Mouse (Mus musculus): Measurements from ENCODE around the gene Fam120c. TPM values are rescaled to one million over a fixed set of nuclear protein-coding genes. Genes with fewer than 3 reads are reported as not detected.
"Not testable (repeated sequence)": the region's sequence is repeated elsewhere in the genome, so short reads cannot be mapped to it uniquely, and the experiment has no call there.

The Fam120c gene
- polyA plus RNA-seq, 1 experiment from 2014 or later, result 4.6 TPM

DNA sequence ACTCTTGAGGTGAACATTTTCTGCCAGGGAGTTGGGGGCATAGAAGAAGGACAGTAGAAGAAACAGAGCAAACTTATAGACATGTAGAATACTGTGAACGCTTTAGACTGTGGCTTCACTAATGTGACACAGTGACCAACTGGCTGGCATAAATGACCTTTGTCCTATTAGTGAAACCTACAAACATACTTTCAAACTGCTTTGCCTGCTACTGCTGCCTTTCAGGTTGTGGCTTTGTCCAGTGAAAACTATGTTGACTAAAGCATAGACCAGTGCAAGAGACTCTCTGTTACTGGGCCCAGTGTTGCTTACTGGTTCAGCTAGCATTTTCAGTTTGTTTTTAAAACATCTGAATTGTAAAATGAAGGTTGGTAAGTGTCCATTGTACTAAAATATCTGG, 100.2 kb downstream of the Fam120c start:
- Histone ChIP-seq H3K27me3 (no peaks in the 10 kb centered on the region), H3K9me3 (no peaks in the 10 kb centered on the region), H3K9ac (replicated peaks) (no peak overlapping the region), H3K4me2 (replicated peaks) (no peak overlapping the region), H3K4me1 (no peaks in the 10 kb centered on the region), H3K27ac (replicated peaks) (no peak overlapping the region), H3K36me3 (no peaks in the 10 kb centered on the region), H3K4me3 (no peak overlapping the region)
- 80% methylated on average over 1 of the region's 1 CpGs for WGBS
- ATAC-seq (ENCODE audit: low FRiP score, low read depth), result no peak

DNA sequence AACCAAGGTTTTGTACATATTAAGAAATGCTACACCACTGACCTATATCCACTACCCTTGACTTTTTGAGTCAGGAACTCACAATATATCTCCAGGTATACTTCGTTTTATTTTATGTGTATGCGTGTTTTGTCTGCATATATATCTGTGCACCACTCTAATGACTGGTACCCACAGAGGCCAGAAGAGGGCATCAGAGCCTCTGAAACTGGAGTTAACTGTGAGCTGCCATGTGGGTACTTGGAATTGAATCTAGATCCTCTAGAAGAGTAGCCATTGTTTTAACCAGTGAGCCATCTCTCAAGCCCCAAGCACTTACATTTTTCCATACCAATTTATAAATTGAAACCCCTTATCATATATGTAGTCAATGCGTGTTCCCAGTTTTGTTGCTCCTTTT, 144.2 kb downstream of the Fam120c start:
- no peak overlapping the region for H3K9ac ChIP-seq (replicated peaks)
- no peaks in the 10 kb centered on the region for H3K4me1 ChIP-seq
- H3K9me3 ChIP-seq, result no peaks in the 10 kb centered on the region
- H3K4me2 ChIP-seq (replicated peaks), result no peak overlapping the region
- WGBS, result 79% methylated on average over 3 of the region's 3 CpGs
- H3K27me3 ChIP-seq, result no peaks in the 10 kb centered on the region
- no peaks in the 10 kb centered on the region for H3K36me3 ChIP-seq
- H3K27ac ChIP-seq (replicated peaks), result no peak overlapping the region
- no peak for ATAC-seq (ENCODE audit: low FRiP score, low read depth)
- no peak overlapping the region for H3K4me3 ChIP-seq

DNA sequence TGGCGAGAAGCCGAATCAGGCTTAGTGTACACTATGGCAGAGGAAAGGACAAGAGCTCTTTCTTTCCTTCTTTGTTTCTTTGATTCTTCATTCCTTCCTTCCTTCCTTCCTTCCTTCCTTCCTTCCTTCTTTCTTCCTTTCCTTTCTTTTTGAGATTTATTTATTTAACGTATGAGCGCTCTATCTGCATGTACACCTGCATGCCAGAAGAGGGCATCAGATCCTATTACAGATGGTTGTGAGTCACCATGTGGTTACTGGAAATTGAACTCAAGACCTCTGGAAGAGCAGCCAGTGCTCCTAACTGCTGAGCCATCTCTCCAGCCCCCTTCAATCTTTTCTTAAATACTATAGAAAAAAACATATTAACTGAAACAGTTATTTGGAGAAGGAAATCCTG, 149.3 kb downstream of the Fam120c start:
- not testable (repeated sequence) for H3K4me2 ChIP-seq (replicated peaks); H3K9ac ChIP-seq (replicated peaks); H3K4me1 ChIP-seq; H3K9me3 ChIP-seq; H3K4me3 ChIP-seq; H3K27ac ChIP-seq (replicated peaks); H3K36me3 ChIP-seq; ATAC-seq (ENCODE audit: low FRiP score, low read depth); H3K27me3 ChIP-seq
- 90% methylated on average over 4 of the region's 4 CpGs for WGBS

DNA sequence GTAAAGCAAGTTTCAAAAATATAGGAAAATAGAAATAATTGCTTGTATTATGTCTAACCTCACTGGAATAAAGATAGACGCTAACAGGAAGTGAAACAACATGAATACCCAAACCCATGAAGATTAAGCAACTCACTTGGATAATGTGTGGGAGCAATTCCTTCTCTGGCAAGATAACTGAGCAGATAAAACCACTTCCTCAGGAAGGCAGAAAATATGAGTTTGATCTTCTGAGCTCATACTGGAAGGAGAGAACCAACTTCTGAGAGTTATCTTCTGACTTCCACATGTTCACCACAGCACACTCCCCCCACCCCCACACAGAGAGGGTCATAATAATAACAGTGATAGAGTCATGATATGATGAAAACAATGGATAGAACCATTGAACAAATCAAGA, 152.6 kb downstream of the Fam120c start:
- ATAC-seq (ENCODE audit: low FRiP score, low read depth), result no peak
- WGBS, result 77% methylated on average over 1 of the region's 1 CpGs
- no peaks in the 10 kb centered on the region for H3K27me3 ChIP-seq

DNA sequence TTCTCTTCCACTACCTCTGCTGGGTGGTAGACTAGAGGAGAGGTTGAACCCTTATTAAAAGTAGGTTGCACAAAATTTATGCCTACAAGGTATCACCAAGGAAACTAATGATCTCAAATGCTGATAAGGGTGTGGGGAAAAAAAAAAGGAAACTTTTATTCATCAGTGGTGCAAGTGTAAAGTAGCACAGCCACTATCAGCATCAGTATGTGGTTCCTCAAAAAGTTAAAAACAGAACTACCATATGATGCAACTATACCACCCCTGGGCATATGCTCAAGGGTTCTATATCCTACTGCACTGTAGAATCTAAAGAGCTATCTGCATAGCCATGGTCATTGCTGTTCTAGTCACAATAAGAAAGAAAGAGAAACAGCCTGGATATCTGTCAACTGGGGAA, 164.6 kb downstream of the Fam120c start:
- no peak overlapping the region for H3K4me3 ChIP-seq
- no peaks in the 10 kb centered on the region for H3K36me3 ChIP-seq
- no peak overlapping the region for H3K4me2 ChIP-seq (replicated peaks)
- H3K27ac ChIP-seq (replicated peaks), result no peak overlapping the region
- H3K27me3 ChIP-seq, result no peaks in the 10 kb centered on the region
- no peak overlapping the region for H3K9ac ChIP-seq (replicated peaks)
- no peaks in the 10 kb centered on the region for H3K9me3 ChIP-seq
- no peak for ATAC-seq (ENCODE audit: low FRiP score, low read depth)
- H3K4me1 ChIP-seq, result no peaks in the 10 kb centered on the region

More for the DNA sequence above, 152.6 kb downstream of the Fam120c start:
- H3K36me3 ChIP-seq, result no peaks in the 10 kb centered on the region
- H3K4me1 ChIP-seq, result no peaks in the 10 kb centered on the region
- H3K4me3 ChIP-seq, result no peak overlapping the region
- H3K4me2 ChIP-seq (replicated peaks), result no peak overlapping the region
- H3K27ac ChIP-seq (replicated peaks), result no peak overlapping the region
- H3K9ac ChIP-seq (replicated peaks), result no peak overlapping the region
- H3K9me3 ChIP-seq, result no peaks in the 10 kb centered on the region

DNA sequence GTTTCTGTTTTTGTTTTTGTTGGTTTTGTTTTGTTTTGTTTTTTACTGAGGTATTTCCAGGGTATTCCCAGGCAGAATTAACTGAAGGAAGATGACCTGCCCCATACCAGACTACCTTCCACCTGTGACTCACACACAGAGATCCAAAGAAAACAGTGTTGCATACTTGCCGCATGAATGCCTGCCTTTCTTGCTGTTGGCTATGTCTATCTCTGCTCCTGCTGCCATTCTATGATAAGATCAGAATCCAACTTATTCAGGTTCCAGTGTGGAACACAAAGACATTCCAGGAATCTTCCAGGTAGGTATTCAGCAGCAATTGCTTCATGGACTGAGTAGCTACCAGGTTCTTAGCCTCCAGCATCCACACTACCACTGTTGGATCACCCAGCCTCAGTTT, 165.9 kb downstream of the Fam120c start:
- Histone ChIP-seq H3K4me2 (replicated peaks) (no peak overlapping the region), H3K9me3 (no peaks in the 10 kb centered on the region), H3K4me1 (no peaks in the 10 kb centered on the region), H3K27me3 (no peaks in the 10 kb centered on the region), H3K4me3 (no peak overlapping the region), H3K27ac (replicated peaks) (no peak overlapping the region), H3K9ac (replicated peaks) (no peak overlapping the region), H3K36me3 (no peaks in the 10 kb centered on the region)
- no peak for ATAC-seq (ENCODE audit: low FRiP score, low read depth)
- WGBS, result 94% methylated on average over 1 of the region's 1 CpGs

DNA sequence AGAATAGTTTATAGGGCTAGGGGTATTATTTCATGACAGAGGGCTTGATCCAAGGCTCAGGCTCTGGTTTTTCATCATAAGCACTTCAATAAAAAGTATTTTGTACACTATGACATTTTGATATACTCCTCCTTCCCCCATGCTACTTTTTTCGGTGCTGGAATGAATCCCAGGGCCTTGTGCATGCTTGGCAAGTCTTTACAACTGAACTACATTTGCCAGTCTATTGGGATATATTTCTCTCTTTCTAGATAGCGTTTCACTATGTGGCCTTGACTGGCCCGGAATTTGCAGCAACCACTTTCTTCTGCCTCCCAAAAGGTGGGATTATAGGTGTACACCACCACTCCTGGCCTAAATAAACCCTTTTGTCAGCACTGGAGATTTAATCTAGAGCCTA, 169.1 kb downstream of the Fam120c start:
- no peak overlapping the region for H3K4me2 ChIP-seq (replicated peaks)
- no peaks in the 10 kb centered on the region; the same call in 1 of the 2 replicates for H3K27me3 ChIP-seq
- no peak overlapping the region for H3K9ac ChIP-seq (replicated peaks)
- 83% methylated on average over 3 of the region's 3 CpGs for WGBS
- H3K36me3 ChIP-seq, result no peaks in the 10 kb centered on the region
- no peak for ATAC-seq (ENCODE audit: low FRiP score, low read depth)
- no peak overlapping the region for H3K27ac ChIP-seq (replicated peaks)
- no peaks in the 10 kb centered on the region for H3K4me1 ChIP-seq
- H3K4me3 ChIP-seq, result no peak overlapping the region
- H3K9me3 ChIP-seq, result no peaks in the 10 kb centered on the region

DNA sequence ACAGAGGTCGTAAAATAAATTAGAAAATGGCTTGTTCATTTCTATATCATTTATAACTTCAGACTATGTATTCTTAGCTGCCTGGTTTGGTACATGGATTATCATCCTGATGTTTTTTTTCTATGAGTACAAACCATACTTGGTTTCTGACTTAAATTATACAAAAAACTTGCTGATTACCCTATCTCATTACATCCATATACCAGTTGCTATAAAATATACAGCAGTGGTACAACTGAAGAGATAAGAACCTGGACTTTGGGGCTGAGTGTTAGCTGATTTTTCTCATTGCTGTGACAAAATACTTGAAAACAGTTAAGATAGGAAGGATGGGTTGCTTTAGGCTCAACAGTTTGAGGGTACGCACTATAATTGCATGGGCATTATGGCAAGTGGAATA, 169.7 kb downstream of the Fam120c start:
- H3K4me2 ChIP-seq (replicated peaks), result no peak overlapping the region
- 96% methylated on average over 2 of the region's 2 CpGs for WGBS
- no peak for ATAC-seq (ENCODE audit: low FRiP score, low read depth)
- H3K27me3 ChIP-seq, result no peaks in the 10 kb centered on the region; the same call in 1 of the 2 replicates
- H3K9ac ChIP-seq (replicated peaks), result no peak overlapping the region
- H3K36me3 ChIP-seq, result no peaks in the 10 kb centered on the region
- H3K27ac ChIP-seq (replicated peaks), result no peak overlapping the region
- no peaks in the 10 kb centered on the region for H3K4me1 ChIP-seq
- no peaks in the 10 kb centered on the region for H3K9me3 ChIP-seq
- no peak overlapping the region for H3K4me3 ChIP-seq

DNA sequence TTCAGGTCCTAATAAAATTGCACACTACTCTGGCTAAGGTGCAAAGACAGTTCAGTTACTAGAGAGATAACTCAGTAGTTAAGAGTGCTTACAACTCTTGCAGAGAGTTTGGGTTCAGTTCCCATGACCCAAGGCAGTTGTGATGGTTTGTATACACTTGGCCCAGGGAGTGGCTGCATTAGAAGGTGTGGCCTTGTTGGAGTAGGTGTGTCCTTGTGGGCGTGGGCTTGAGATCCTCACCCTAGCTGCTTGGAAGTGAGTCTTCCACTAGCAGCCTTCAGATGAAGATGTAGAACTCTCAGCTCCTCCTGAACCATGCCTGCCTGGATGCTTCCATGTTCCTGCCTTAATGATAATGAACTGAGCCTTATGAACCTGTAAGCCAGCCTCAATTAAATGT, 174.2 kb downstream of the Fam120c start:
- Histone ChIP-seq H3K4me1 (peaks cover 5% of the 10 kb centered on the region; the same call in 1 of the 2 replicates), H3K4me2 (replicated peaks) (no peak overlapping the region), H3K27me3 (no peaks in the 10 kb centered on the region; the same call in 1 of the 2 replicates), H3K9ac (replicated peaks) (no peak overlapping the region), H3K36me3 (no peaks in the 10 kb centered on the region), H3K27ac (replicated peaks) (no peak overlapping the region), H3K9me3 (no peaks in the 10 kb centered on the region), H3K4me3 (no peak overlapping the region)
- 62% methylated on average over 1 of the region's 1 CpGs for WGBS
- ATAC-seq (ENCODE audit: low FRiP score, low read depth), result no peak

DNA sequence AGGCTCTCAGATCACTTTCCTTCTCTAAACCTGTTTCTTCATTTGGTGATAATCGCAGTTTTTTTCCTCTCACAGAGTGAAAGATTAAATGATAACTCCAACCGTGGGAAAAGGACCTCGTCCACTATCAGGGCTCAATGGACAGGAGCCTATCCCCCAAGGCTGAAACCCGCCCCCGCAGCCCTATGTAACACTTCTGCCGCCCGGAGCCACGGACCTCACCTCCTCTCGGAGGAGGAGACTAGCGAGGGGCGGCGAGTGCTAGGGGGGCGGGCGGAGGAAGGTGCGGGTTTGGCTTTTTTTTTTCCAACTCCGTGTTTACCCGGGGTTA, 176.1 kb downstream of the Fam120c start:
- Histone ChIP-seq H3K9me3 (no peaks in the 10 kb centered on the region), H3K9ac (replicated peaks) (peak overlapping the region; percentile 41; the same call in 1 of the 2 replicates), H3K4me2 (replicated peaks) (peak overlapping the region; percentile 65), H3K4me1 (peaks cover 5% of the 10 kb centered on the region; the same call in 1 of the 2 replicates), H3K27me3 (no peaks in the 10 kb centered on the region; the same call in 1 of the 2 replicates), H3K36me3 (no peaks in the 10 kb centered on the region; the same call in 1 of the 2 replicates), H3K27ac (replicated peaks) (peak overlapping the region; percentile 97), H3K4me3 (peak overlapping the region; percentile 52)
- WGBS, result 15% methylated on average over 17 of the region's 17 CpGs
- ATAC-seq (ENCODE audit: low FRiP score, low read depth), result peak; percentile 63

DNA sequence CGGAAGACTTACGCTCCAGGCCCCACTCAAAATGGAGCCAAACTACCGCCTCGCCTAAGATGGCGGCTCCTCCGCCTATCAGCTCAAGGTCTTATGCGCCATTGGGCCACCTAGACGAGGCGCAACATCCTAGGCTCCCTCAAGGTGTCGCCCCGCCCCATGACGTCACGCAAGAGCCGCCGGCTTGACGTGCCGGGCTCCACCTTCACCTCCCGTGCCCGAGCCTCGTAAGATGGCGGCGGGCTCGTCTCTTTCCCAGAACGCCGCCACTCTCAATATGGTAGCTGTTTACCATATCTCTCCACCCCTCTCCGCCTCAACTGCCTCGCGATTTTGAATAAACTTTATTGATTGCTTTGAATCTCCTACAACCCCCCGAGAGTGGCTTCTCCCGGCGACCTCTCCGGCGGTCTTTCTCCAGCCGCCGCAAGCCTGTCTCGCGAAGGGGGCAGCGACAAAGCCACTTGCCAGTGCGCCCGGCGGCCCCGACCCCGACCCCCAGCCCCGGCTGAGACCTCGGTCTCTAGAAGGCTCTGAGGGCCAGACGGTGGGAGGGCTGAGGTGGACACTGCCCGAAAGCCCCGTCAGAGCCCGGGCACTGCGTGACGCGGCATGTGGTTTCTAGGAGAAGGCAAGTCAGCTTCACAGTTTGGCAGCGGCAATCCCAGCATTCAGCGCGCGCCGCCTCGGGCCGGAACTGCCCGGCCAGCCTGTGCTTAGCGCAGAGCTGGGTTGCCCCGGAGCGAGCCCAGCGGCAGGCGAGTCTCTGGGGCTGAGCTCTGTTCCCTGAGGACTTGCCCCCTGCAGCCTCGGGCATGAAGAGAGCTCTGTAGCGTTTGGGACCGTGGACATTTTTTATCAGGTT, 176.7 kb downstream of the Fam120c start, which contains the start of gene Phf8:
TSS of gene Phf8 (plus strand) at position 215 of the 865 bp plus-strand sequence.
- peak; percentile 95 for ATAC-seq (ENCODE audit: low FRiP score, low read depth)
- Histone ChIP-seq H3K4me2 (replicated peaks) (peak within 1 kb of the TSS; percentile 65), H3K27ac (replicated peaks) (peak within 1 kb of the TSS; percentile 97), H3K36me3 (no peaks in the 10 kb centered on the region; the same call in 1 of the 2 replicates), H3K9me3 (no peaks in the 10 kb centered on the region), H3K4me1 (peaks cover 5% of the 10 kb centered on the region; the same call in 1 of the 2 replicates), H3K27me3 (no peaks in the 10 kb centered on the region; the same call in 1 of the 2 replicates), H3K4me3 (peak within 1 kb of the TSS; percentile 52), H3K9ac (replicated peaks) (peak within 1 kb of the TSS; percentile 63)
- WGBS, result 25% methylated on average over 68 of the region's 68 CpGs

Data from midbrain, embryonic 12.5 days (tissue).